Mouse (Mus musculus): Measurements from ENCODE around the gene Trim31. TPM values are rescaled to one million over a fixed set of nuclear protein-coding genes. Genes with fewer than 3 reads are reported as not detected.
"Not testable (repeated sequence)": the region's sequence is repeated elsewhere in the genome, so short reads cannot be mapped to it uniquely, and the experiment has no call there.

Gene Trim31
- polyA plus RNA-seq, 1 experiment from 2014 or later = not detected

GRCm38 (mm10) chr17:36869284-36869954 lies 28.5 kb upstream of the Trim31 start, which contains the start of gene Trim10:
TSS of gene Trim10 (plus strand) at chr17:36869574.
- H3K36me3 ChIP-seq = no peaks in the 10 kb centered on the region
- peak within 1 kb of the TSS; percentile 37; the same call in 1 of the 2 replicates for H3K9ac ChIP-seq
- ATAC-seq (ENCODE audit: insufficient number of reproducible peaks, low FRiP score) = peak; percentile 95
- H3K27me3 ChIP-seq (replicated peaks) = peaks cover 34% of the 10 kb centered on the region
- H3K4me3 ChIP-seq = peak within 1 kb of the TSS; percentile 34
- H3K4me2 ChIP-seq = peak within 1 kb of the TSS; percentile 30
- H3K9me3 ChIP-seq (replicated peaks) = no peaks in the 10 kb centered on the region
- WGBS = 58% methylated on average over 4 of the region's 4 CpGs
- peaks cover 4% of the 10 kb centered on the region for H3K4me1 ChIP-seq (replicated peaks)
- peak within 1 kb of the TSS; percentile 70 for H3K27ac ChIP-seq (ENCODE audit: poor library complexity, severe bottlenecking)

GRCm38 (mm10) chr17:36869955-36870810 lies 27.7 kb upstream of the Trim31 start:
- Histone ChIP-seq H3K4me3 (peak overlapping the region; percentile 34), H3K27ac (ENCODE audit: poor library complexity, severe bottlenecking) (peak overlapping the region; percentile 70), H3K4me1 (replicated peaks) (peaks cover 4% of the 10 kb centered on the region), H3K27me3 (replicated peaks) (peaks cover 28% of the 10 kb centered on the region), H3K4me2 (peak overlapping the region; percentile 30), H3K9me3 (replicated peaks) (no peaks in the 10 kb centered on the region), H3K36me3 (no peaks in the 10 kb centered on the region), H3K9ac (peak overlapping the region; percentile 37; the same call in 1 of the 2 replicates)
- ATAC-seq (ENCODE audit: insufficient number of reproducible peaks, low FRiP score) = peak; percentile 58
- 65% methylated on average over 25 of the region's 25 CpGs for WGBS

- H3K4me1 ChIP-seq (replicated peaks) = no peaks in the 10 kb centered on the region
- no peak for ATAC-seq (ENCODE audit: insufficient number of reproducible peaks, low FRiP score)
- H3K36me3 ChIP-seq = no peaks in the 10 kb centered on the region
- H3K27me3 ChIP-seq (replicated peaks) = 0 out of 2 replicates have a peak, but pooled peaks cover 8% of the 10 kb centered on the region
- WGBS = 52% methylated on average over 4 of the region's 4 CpGs
- H3K9me3 ChIP-seq (replicated peaks) = no peaks in the 10 kb centered on the region
- H3K9ac ChIP-seq = no peak overlapping the region
- H3K27ac ChIP-seq (ENCODE audit: poor library complexity, severe bottlenecking) = no peak overlapping the region
- H3K4me2 ChIP-seq = no peak overlapping the region
- H3K4me3 ChIP-seq = no peak overlapping the region
Observed at GRCm38 (mm10) chr17:36874636-36875035, 23.3 kb upstream of the Trim31 start.

DNA sequence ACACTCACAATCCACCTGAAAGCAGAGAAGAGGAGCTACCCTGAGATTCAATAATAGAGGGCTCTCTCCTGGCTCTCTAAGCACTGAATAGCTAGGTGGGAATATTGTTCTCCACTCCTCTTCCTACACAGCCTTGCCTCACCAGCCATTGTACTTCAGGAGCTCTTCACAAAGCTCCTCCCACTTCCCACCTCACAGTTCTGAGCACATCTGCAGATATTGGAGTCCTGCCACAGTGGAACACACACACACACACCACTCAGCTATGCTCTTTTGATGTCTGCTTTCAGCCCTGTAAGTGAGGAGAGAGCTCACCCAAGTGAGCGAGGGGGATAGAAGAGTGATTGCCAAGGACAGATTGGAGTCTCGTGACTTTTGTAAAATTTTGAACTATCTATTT lies 14.6 kb upstream of the Trim31 start:
- no peaks in the 10 kb centered on the region for H3K9me3 ChIP-seq (replicated peaks)
- H3K9ac ChIP-seq = no peak overlapping the region
- WGBS = 68% methylated on average over 2 of the region's 2 CpGs
- H3K27me3 ChIP-seq (replicated peaks) = no peaks in the 10 kb centered on the region
- no peak overlapping the region for H3K27ac ChIP-seq (ENCODE audit: poor library complexity, severe bottlenecking)
- H3K4me2 ChIP-seq = no peak overlapping the region
- H3K4me1 ChIP-seq (replicated peaks) = no peaks in the 10 kb centered on the region
- no peaks in the 10 kb centered on the region for H3K36me3 ChIP-seq
- no peak overlapping the region for H3K4me3 ChIP-seq
- no peak for ATAC-seq (ENCODE audit: insufficient number of reproducible peaks, low FRiP score)

DNA sequence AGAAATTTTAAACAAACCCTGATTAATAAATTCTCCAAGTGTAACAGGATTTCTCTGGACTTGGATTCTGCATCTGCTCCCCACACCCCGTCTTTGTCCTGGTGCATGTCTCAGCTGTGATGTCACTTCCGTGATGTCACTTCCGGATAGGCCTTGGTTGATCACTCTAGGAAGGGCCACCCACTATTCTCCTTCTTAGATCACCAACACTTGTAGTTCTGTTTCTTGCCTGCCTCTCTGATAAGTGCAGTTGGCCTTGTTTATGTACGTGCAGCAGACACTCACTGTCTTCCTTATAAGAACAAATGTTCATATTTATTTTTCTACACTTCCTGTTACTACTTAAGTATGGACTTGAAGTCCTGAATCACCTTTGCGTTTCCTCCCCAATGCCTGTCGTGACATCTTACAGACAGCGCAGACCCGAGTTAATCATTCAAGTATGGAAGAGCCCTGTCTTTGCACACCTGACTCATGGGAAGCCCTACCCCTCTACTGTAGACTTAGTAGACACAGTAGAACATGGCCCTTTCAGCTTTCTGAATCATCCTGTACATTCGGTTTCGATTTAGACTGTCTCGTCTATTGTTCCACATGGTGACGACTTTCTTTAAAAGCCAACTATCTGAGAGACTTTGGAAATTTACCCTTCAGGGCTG lies 12.7 kb upstream of the Trim31 start:
- Histone ChIP-seq H3K9me3 (replicated peaks) (no peaks in the 10 kb centered on the region), H3K4me3 (no peak overlapping the region), H3K27me3 (replicated peaks) (no peaks in the 10 kb centered on the region), H3K27ac (ENCODE audit: poor library complexity, severe bottlenecking) (no peak overlapping the region), H3K4me1 (replicated peaks) (no peaks in the 10 kb centered on the region), H3K4me2 (no peak overlapping the region), H3K9ac (no peak overlapping the region), H3K36me3 (no peaks in the 10 kb centered on the region)
- ATAC-seq (ENCODE audit: insufficient number of reproducible peaks, low FRiP score) = no peak
- 87% methylated on average over 12 of the region's 12 CpGs for WGBS

DNA sequence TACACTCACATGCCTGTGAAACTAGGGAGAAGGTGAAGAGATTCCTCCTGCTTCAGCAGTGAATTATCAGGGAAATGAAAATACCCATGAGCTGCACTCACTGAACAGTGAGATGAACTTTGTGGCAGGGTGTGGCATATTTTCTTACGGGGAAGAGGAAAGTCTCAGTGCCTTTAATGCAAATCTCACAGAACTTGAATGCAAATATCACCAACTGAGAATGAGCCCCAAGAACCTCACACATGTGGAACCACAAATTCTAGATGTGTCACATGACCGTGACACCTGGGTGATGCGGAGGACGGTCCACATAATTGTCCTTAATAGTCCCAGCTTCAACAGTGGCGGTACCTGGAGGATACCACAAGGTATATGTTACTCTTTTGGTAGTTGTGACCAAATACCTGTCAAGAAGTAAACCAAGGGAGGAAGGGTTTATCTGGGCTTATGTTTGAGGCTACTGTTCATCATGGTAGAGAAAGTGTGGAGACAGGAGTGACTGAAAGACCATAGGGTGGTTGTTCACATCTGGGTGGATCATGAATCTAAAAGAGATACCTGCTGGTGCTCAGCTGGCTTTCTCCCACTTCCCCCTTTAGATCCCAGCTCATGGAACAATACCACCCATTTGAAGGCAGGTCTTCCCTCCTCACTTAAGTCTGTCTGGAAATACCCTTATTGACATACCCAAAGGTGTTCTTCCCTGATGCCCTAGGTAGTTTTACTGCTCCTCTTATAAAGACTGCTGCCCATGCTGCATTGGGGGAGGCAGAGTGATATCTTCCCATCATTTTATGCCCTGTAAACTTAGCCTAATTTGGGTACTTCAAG lies 7.6 kb upstream of the Trim31 start, which contains the start of gene Trim40:
Gene Trim40, minus strand, starts transcription at position 51 of the 831 bp plus-strand sequence.
- H3K27me3 ChIP-seq (replicated peaks) = peaks cover 12% of the 10 kb centered on the region; the same call in 1 of the 2 replicates
- no peak within 1 kb of the TSS for H3K27ac ChIP-seq (ENCODE audit: poor library complexity, severe bottlenecking)
- H3K9ac ChIP-seq = no peak within 1 kb of the TSS
- no peak within 1 kb of the TSS for H3K4me2 ChIP-seq
- H3K9me3 ChIP-seq (replicated peaks) = no peaks in the 10 kb centered on the region
- no peaks in the 10 kb centered on the region for H3K36me3 ChIP-seq
- H3K4me3 ChIP-seq = no peak within 1 kb of the TSS
- no peaks in the 10 kb centered on the region for H3K4me1 ChIP-seq (replicated peaks)
- 80% methylated on average over 5 of the region's 5 CpGs for WGBS
- ATAC-seq (ENCODE audit: insufficient number of reproducible peaks, low FRiP score) = no peak

DNA sequence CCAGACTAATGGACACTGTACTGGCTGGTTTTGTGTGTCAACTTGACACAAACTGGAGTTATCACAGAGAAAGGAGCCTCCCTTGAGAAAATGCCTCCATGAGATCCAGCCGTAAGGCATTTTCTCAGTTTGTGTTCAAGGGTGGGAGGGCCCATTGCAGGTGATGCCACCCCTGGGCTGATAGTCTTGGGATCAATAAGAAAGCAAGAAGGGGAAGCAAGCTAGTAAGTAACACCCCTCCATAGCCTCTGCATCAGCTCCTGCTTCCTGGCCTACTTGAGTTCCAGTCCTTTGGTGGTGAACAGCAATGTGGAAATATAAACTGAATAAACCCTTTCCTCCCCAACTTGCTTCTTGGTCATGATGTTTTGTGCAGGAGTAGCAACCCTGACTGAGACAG lies 6.4 kb upstream of the Trim31 start:
- not testable (repeated sequence) for H3K4me3 ChIP-seq; H3K9me3 ChIP-seq (replicated peaks); H3K4me1 ChIP-seq (replicated peaks); ATAC-seq (ENCODE audit: insufficient number of reproducible peaks, low FRiP score); H3K36me3 ChIP-seq; H3K4me2 ChIP-seq; H3K27ac ChIP-seq (ENCODE audit: poor library complexity, severe bottlenecking); H3K9ac ChIP-seq
- 85% methylated on average over 1 of the region's 1 CpGs for WGBS
- peaks cover 12% of the 10 kb centered on the region; the same call in 1 of the 2 replicates for H3K27me3 ChIP-seq (replicated peaks)

DNA sequence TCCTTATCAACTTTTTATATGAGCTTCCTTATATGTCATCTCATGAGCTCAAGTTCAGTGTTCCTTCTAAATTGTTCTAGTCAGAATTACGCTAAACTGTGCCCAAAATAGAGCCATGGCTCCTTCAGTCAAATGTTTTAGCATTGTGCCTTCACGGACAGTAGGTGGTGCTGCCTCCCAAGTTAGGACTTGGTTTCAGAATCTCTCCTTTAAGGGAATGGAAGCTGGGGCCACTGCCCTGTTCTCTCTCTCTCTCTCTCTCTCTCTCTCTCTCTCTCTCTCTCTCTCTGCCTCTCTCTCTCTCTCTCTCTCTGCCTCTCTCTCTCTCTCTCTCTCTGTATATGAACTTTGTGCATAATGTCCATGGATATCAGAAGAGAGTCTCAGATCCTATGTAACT lies 5.6 kb upstream of the Trim31 start:
- H3K27ac ChIP-seq (ENCODE audit: poor library complexity, severe bottlenecking) = no peak overlapping the region
- no peaks in the 10 kb centered on the region for H3K4me1 ChIP-seq (replicated peaks)
- peaks cover 12% of the 10 kb centered on the region; the same call in 1 of the 2 replicates for H3K27me3 ChIP-seq (replicated peaks)
- H3K36me3 ChIP-seq = no peaks in the 10 kb centered on the region
- no peak overlapping the region for H3K9ac ChIP-seq
- WGBS = 8% methylated on average over 2 of the region's 2 CpGs
- no peak for ATAC-seq (ENCODE audit: insufficient number of reproducible peaks, low FRiP score)
- H3K9me3 ChIP-seq (replicated peaks) = no peaks in the 10 kb centered on the region
- no peak overlapping the region for H3K4me3 ChIP-seq
- H3K4me2 ChIP-seq = no peak overlapping the region

- no peaks in the 10 kb centered on the region for H3K9me3 ChIP-seq (replicated peaks)
Observed at GRCm38 (mm10) chr17:36893387-36893786, 4.5 kb upstream of the Trim31 start.

DNA sequence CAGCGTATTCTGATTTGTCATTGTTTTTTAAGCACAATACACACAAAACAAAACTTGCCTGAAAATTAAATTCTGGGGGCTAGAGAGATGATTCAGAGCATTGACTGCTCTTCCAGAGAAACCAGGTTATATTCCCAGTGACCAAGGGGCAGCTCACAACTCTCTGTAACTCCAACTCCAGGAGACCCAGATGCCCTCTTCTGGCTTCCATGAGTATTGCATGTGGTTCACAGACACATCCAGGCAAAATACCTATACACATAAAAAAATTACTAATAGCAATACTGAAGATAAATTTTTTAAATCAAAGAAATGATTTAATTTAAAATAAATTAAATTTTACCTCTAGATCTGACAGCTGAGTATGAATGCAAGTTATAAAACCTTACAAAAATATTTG lies 1.3 kb upstream of the Trim31 start:
- ATAC-seq (ENCODE audit: insufficient number of reproducible peaks, low FRiP score) = no peak
- Histone ChIP-seq H3K36me3 (no peaks in the 10 kb centered on the region), H3K4me1 (replicated peaks) (no peaks in the 10 kb centered on the region), H3K27ac (ENCODE audit: poor library complexity, severe bottlenecking) (no peak overlapping the region), H3K9me3 (replicated peaks) (no peaks in the 10 kb centered on the region), H3K27me3 (replicated peaks) (peaks cover 11% of the 10 kb centered on the region; the same call in 1 of the 2 replicates), H3K9ac (no peak overlapping the region), H3K4me2 (no peak overlapping the region), H3K4me3 (no peak overlapping the region)
- WGBS = 100% methylated on average over 1 of the region's 1 CpGs

More at GRCm38 (mm10) chr17:36893387-36893786, 4.5 kb upstream of the Trim31 start:
- Histone ChIP-seq H3K36me3 (no peaks in the 10 kb centered on the region), H3K4me1 (replicated peaks) (no peaks in the 10 kb centered on the region), H3K27me3 (replicated peaks) (peaks cover 12% of the 10 kb centered on the region; the same call in 1 of the 2 replicates), H3K27ac (ENCODE audit: poor library complexity, severe bottlenecking) (no peak overlapping the region), H3K4me3 (no peak overlapping the region), H3K4me2 (no peak overlapping the region), H3K9ac (no peak overlapping the region)
- ATAC-seq (ENCODE audit: insufficient number of reproducible peaks, low FRiP score) = no peak
- 46% methylated on average over 5 of the region's 5 CpGs for WGBS

All from heart, embryonic 12.5 days (tissue).